Mouse (Mus musculus) small intestine, adult 2 months (tissue): ENCODE data around the gene Tm2d3.

Experiments used
- CTCF ChIP-seq: fragments of 200-500 bp; IDR thresholded peaks from 2 replicates; pipeline ENCODE4 v1.5.1; 2012; ENCODE audit warnings: low read depth, mild to moderate bottlenecking, control low read depth, inconsistent platforms, low read length, moderate library complexity, mixed read lengths; ENCODE audit not compliant: insufficient replicate concordance, insufficient read length; ENCODE audit errors: extremely low read depth
- POLR2A ChIP-seq: fragments of 200-500 bp; IDR thresholded peaks from 2 replicates; pipeline ENCODE4 v1.6.1; 2012; ENCODE audit warnings: low read depth, mild to moderate bottlenecking, control low read depth, inconsistent platforms, low read length, moderate library complexity

GRCm38 (mm10) chr7:65678050-65678449, 12.9 kb upstream of the Tm2d3 start:
- TF ChIP-seq POLR2A, result no peak
- no peak for TF ChIP-seq CTCF
